Mouse (Mus musculus) MEL (cell line): Measurements from ENCODE around the gene Tcf7l2. TPM values are rescaled to one million over a fixed set of nuclear protein-coding genes. Genes with fewer than 3 reads are reported as not detected.

ENCODE experiments used
- DNase-seq: peaks from one replicate; pipeline ENCODE4 v3.0.0; 2011; ENCODE audit warnings: low read depth, low spot score
- H3K27ac ChIP-seq: 2 replicates; pipeline ENCODE4 v1.5.1; 2012; ENCODE audit warnings: low read depth, mild to moderate bottlenecking, control low read depth, low read length, moderate library complexity; ENCODE audit not compliant: control insufficient read depth
- H3K27me3 ChIP-seq, 2 experiments: fragments of 150-350 bp in 1 of 2; sonication (generic) in 1 of 2; 2 replicates each; pipeline ENCODE4 v1.6.1; 2012; ENCODE audit warnings: low read length in 2 of 2, mild to moderate bottlenecking in 2 of 2, improper control_type of control experiment in 1 of 2, moderate library complexity in 1 of 2; ENCODE audit not compliant: insufficient read depth in 2 of 2, control insufficient read depth in 1 of 2
- H3K36me3 ChIP-seq, 2 experiments: 2 replicates each; pipeline ENCODE4 v1.6.1; 2012 to 2014; ENCODE audit warnings: low read length in 2 of 2, improper control_type of control experiment in 1 of 2, inconsistent platforms in 1 of 2, mild to moderate bottlenecking in 1 of 2; ENCODE audit not compliant: insufficient read depth in 2 of 2, control insufficient read depth in 1 of 2
- H3K4me1 ChIP-seq, 2 experiments: fragments of 150-350 bp in 1 of 2; sonication (generic) in 1 of 2; 2 replicates each; pipeline ENCODE4 v1.6.1; 2012; ENCODE audit warnings: low read length in 2 of 2, improper control_type of control experiment in 1 of 2, mild to moderate bottlenecking in 1 of 2; ENCODE audit not compliant: insufficient read depth in 2 of 2, control insufficient read depth in 1 of 2
- H3K4me3 ChIP-seq, 2 experiments: fragments of 150-350 bp in 1 of 2; sonication (generic) in 1 of 2; 2 replicates each; pipeline ENCODE4 v1.5.1; 2012; ENCODE audit warnings: low read depth in 2 of 2, low read length in 2 of 2, mild to moderate bottlenecking in 2 of 2, moderate library complexity in 2 of 2, control low read depth in 1 of 2, improper control_type of control experiment in 1 of 2; ENCODE audit not compliant: control insufficient read depth in 1 of 2, insufficient read depth in 1 of 2
- H3K79me2 ChIP-seq: 2 replicates; pipeline ENCODE4 v1.6.1; 2012; ENCODE audit warnings: mild to moderate bottlenecking, low read length, moderate library complexity; ENCODE audit not compliant: control insufficient read depth, poor library complexity, insufficient read depth
- H3K9ac ChIP-seq: 2 replicates; pipeline ENCODE4 v1.6.1; 2012; ENCODE audit warnings: low read depth, mild to moderate bottlenecking, control low read depth, low read length, moderate library complexity; ENCODE audit not compliant: control insufficient read depth, poor library complexity, severe bottlenecking
- H3K9me3 ChIP-seq: fragments of 150-350 bp; sonication (generic); replicated peaks from 2 replicates; pipeline ENCODE4 v1.6.1; 2012; ENCODE audit warnings: mild to moderate bottlenecking, low read length, improper control_type of control experiment, moderate library complexity; ENCODE audit not compliant: insufficient read depth
- BHLHE40 ChIP-seq: IDR thresholded peaks from 2 replicates; pipeline ENCODE4 v1.6.1; 2012; ENCODE audit warnings: low read depth, mild to moderate bottlenecking, inconsistent platforms, low read length, improper control_type of control experiment, borderline replicate concordance
- CHD1 ChIP-seq: IDR thresholded peaks from 2 replicates; pipeline ENCODE4 v1.6.1; 2012; ENCODE audit warnings: low read depth, mild to moderate bottlenecking, inconsistent platforms, low read length, improper control_type of control experiment
- CHD2 ChIP-seq: IDR thresholded peaks from 2 replicates; pipeline ENCODE4 v1.6.1; 2011; ENCODE audit warnings: low read length, improper control_type of control experiment
- E2F4 ChIP-seq: IDR thresholded peaks from 2 replicates; pipeline ENCODE4 v1.6.1; 2011; ENCODE audit warnings: low read depth, low read length, improper control_type of control experiment, borderline replicate concordance
- ELF1 ChIP-seq: IDR thresholded peaks from 2 replicates; pipeline ENCODE4 v1.6.1; 2014; ENCODE audit warnings: low read depth, mild to moderate bottlenecking, inconsistent platforms, low read length, improper control_type of control experiment, moderate library complexity
- EP300 ChIP-seq, 2 experiments: IDR thresholded peaks; 2 replicates each; pipeline ENCODE4 v1.6.1; 2011; ENCODE audit warnings: improper control_type of control experiment in 2 of 2, low read length in 2 of 2, low read depth in 1 of 2, mild to moderate bottlenecking in 1 of 2
- ETS1 ChIP-seq: IDR thresholded peaks from 2 replicates; pipeline ENCODE4 v1.6.1; 2012; ENCODE audit warnings: low read depth, mild to moderate bottlenecking, inconsistent platforms, low read length, improper control_type of control experiment, moderate library complexity
- GABPA ChIP-seq: IDR thresholded peaks from 2 replicates; pipeline ENCODE4 v1.6.1; 2012; ENCODE audit warnings: low read depth, mild to moderate bottlenecking, inconsistent platforms, low read length, improper control_type of control experiment, moderate library complexity
- GATA1 ChIP-seq: IDR thresholded peaks from 2 replicates; pipeline ENCODE4 v1.6.1; 2011; ENCODE audit warnings: low read depth, low read length, improper control_type of control experiment
- HCFC1 ChIP-seq: IDR thresholded peaks from 2 replicates; pipeline ENCODE4 v1.6.1; 2012; ENCODE audit warnings: low read depth, mild to moderate bottlenecking, inconsistent platforms, low read length, improper control_type of control experiment, moderate library complexity
- JUND ChIP-seq: IDR thresholded peaks from 2 replicates; pipeline ENCODE4 v1.6.1; 2011; ENCODE audit warnings: low read depth, mild to moderate bottlenecking, improper control_type of control experiment, low read length
- KAT2A ChIP-seq: conservative IDR thresholded peaks from 2 replicates; pipeline ENCODE4 v1.6.1; 2012; ENCODE audit warnings: low read depth, low read length, improper control_type of control experiment, inconsistent platforms
- MAFK ChIP-seq: IDR thresholded peaks from 2 replicates; pipeline ENCODE4 v1.6.1; 2011; ENCODE audit warnings: low read depth, mild to moderate bottlenecking, low read length, improper control_type of control experiment, borderline replicate concordance
- MAX ChIP-seq: IDR thresholded peaks from 2 replicates; pipeline ENCODE4 v1.6.1; 2011; ENCODE audit warnings: low read length, improper control_type of control experiment
- MEF2A ChIP-seq: IDR thresholded peaks from 2 replicates; pipeline ENCODE4 v1.6.1; 2014; ENCODE audit warnings: low read depth, mild to moderate bottlenecking, inconsistent platforms, low read length, improper control_type of control experiment; ENCODE audit not compliant: poor library complexity, insufficient replicate concordance, severe bottlenecking; ENCODE audit errors: extremely low read depth
- MYC ChIP-seq: IDR thresholded peaks from 2 replicates; pipeline ENCODE4 v1.6.1; 2011; ENCODE audit warnings: low read depth, mild to moderate bottlenecking, low read length, improper control_type of control experiment, moderate library complexity
- NELFE ChIP-seq: IDR thresholded peaks from 2 replicates; pipeline ENCODE4 v1.6.1; 2011; ENCODE audit warnings: low read depth, low read length, improper control_type of control experiment
- NRF1 ChIP-seq: IDR thresholded peaks from 2 replicates; pipeline ENCODE4 v1.6.1; 2014; ENCODE audit warnings: low read depth, mild to moderate bottlenecking, inconsistent platforms, low read length, improper control_type of control experiment, moderate library complexity; ENCODE audit not compliant: poor library complexity, insufficient read depth, severe bottlenecking
- POLR2A ChIP-seq, 2 experiments: IDR thresholded peaks; 2 replicates each; pipeline ENCODE4 v1.6.1; 2011 to 2012; ENCODE audit warnings: low read length in 2 of 2, mild to moderate bottlenecking in 2 of 2, control low read depth in 1 of 2, improper control_type of control experiment in 1 of 2, low read depth in 1 of 2, moderate library complexity in 1 of 2; ENCODE audit not compliant: control insufficient read depth in 1 of 2, insufficient read depth in 1 of 2, poor library complexity in 1 of 2
- POLR2AphosphoS2 ChIP-seq: IDR thresholded peaks from 2 replicates; pipeline ENCODE4 v1.6.1; 2011; ENCODE audit warnings: low read length, improper control_type of control experiment
- POLR2AphosphoS5 ChIP-seq: IDR thresholded peaks from 2 replicates; pipeline ENCODE4 v1.6.1; 2012; ENCODE audit warnings: low read depth, borderline replicate concordance, mild to moderate bottlenecking, inconsistent platforms, low read length, moderate library complexity, mixed read lengths
- RAD21 ChIP-seq: IDR thresholded peaks from 2 replicates; pipeline ENCODE4 v1.6.1; 2011; ENCODE audit warnings: mild to moderate bottlenecking, low read depth, low read length, improper control_type of control experiment
- RCOR1 ChIP-seq: IDR thresholded peaks from 2 replicates; pipeline ENCODE4 v1.6.1; 2012; ENCODE audit warnings: low read depth, mild to moderate bottlenecking, inconsistent platforms, low read length, improper control_type of control experiment
- SIN3A ChIP-seq: IDR thresholded peaks from 2 replicates; pipeline ENCODE4 v1.6.1; 2012; ENCODE audit warnings: low read length, improper control_type of control experiment, inconsistent platforms
- SMC3 ChIP-seq: IDR thresholded peaks from 2 replicates; pipeline ENCODE4 v1.6.1; 2011; ENCODE audit warnings: low read depth, low read length, improper control_type of control experiment
- TAL1 ChIP-seq: IDR thresholded peaks from 2 replicates; pipeline ENCODE4 v1.6.1; 2012; ENCODE audit warnings: mild to moderate bottlenecking, inconsistent platforms, low read length, moderate library complexity, mixed read lengths
- TCF12 ChIP-seq: IDR thresholded peaks from 2 replicates; pipeline ENCODE4 v1.6.1; 2014; ENCODE audit warnings: low read depth, mild to moderate bottlenecking, inconsistent platforms, low read length, improper control_type of control experiment, moderate library complexity
- UBTF ChIP-seq: IDR thresholded peaks from 2 replicates; pipeline ENCODE4 v1.6.1; 2012; ENCODE audit warnings: low read depth, mild to moderate bottlenecking, inconsistent platforms, low read length, improper control_type of control experiment, moderate library complexity, borderline replicate concordance; ENCODE audit not compliant: insufficient read depth
- USF2 ChIP-seq, 2 experiments: IDR thresholded peaks; 2 replicates each; pipeline ENCODE4 v1.6.1; 2011 to 2012; ENCODE audit warnings: improper control_type of control experiment in 2 of 2, low read length in 2 of 2, borderline replicate concordance in 1 of 2, inconsistent platforms in 1 of 2, low read depth in 1 of 2, mild to moderate bottlenecking in 1 of 2; ENCODE audit not compliant: insufficient read depth in 1 of 2
- ZC3H11A ChIP-seq: IDR thresholded peaks from 2 replicates; pipeline ENCODE4 v1.6.1; 2012; ENCODE audit warnings: low read depth, mild to moderate bottlenecking, inconsistent platforms, low read length, improper control_type of control experiment
- ZMIZ1 ChIP-seq: IDR thresholded peaks from 2 replicates; pipeline ENCODE4 v1.6.1; 2012; ENCODE audit warnings: low read depth, mild to moderate bottlenecking, inconsistent platforms, low read length, improper control_type of control experiment, moderate library complexity
- ZNF384 ChIP-seq: IDR thresholded peaks from 2 replicates; pipeline ENCODE4 v1.6.1; 2012; ENCODE audit warnings: low read depth, mild to moderate bottlenecking, inconsistent platforms, low read length, improper control_type of control experiment
- polyA plus RNA-seq, 2 experiments: library from polyadenylated mRNA; stranded (reverse) in 1 of 2; unstranded in 1 of 2; fragments of >175 nt in 1 of 2; fragments of >200 nt in 1 of 2; gene quantifications; 2 replicates each; pipeline versions ENCODE4 v1.2.1 to v1.2.4; 2012; ENCODE audit warnings: low replicate concordance in 2 of 2, low read depth in 1 of 2; ENCODE audit not compliant: insufficient read length in 2 of 2, insufficient read depth in 1 of 2, missing spikeins in 1 of 2
- total RNA-seq: library from RNA; depleted of rRNA; stranded (reverse); fragments of 300-350 nt; gene quantifications from 2 replicates; pipeline ENCODE4 v1.2.3, GENCODE M21; 2012

Gene Tcf7l2
- total and polyA plus RNA-seq, 3 experiments, result 0.65 to 12.8 TPM; not detected in 1

DNA sequence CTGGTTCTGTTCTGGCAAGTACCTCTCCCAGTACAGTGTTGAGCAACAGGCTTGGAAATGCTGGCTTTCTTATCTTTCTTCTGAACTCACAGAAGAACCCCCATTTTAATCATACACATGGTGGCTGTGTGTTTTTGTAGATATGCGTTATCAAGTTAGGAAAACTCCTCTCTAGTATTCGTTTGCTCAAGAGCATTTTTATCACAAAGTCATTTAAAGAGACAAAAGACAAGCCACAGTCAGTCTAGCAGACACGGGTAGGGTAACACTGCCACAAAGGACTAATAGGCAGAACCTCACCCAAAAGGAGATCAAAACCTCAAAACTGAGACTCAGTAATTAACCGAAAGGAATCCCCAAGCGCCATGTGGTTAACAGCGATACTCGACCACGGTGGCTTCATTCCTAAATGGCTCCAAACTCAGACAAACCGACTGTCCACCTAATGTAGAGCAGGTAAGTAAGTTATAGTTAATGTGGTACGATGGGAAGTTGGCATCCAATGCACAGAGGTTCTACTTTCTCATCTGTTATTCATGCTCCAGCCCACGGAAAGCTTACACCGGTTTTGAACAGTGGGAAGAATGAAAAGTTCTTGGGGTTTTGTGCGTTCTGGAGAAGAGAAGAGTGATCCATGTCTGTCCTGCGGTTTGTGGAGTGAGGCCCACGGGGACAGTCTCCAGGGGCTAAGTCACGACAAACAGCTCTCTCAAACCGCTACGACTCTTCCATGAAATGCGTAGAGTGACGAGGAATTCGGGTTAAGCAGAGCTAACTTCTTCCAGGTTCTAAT, 196.8 kb downstream of the Tcf7l2 start (continued):
- TF ChIP-seq USF2 (IDR thresholded peaks at IDR 0.05; ENCODE audit: borderline replicate concordance in 1 of 2, insufficient read depth in 1 of 2, low read depth in 1 of 2, low read length in 2 of 2), result no peak
- TF ChIP-seq NRF1, result 0 out of 2 replicates have a peak, but pooled peaks have one; percentile 20
- peak; percentile 88 for TF ChIP-seq ZNF384

GRCm38 (mm10) chr19:55939090-55939489, 197.5 kb downstream of the Tcf7l2 start:
- peaks cover 14 to 20% of the 10 kb centered on the region in 2 experiments for H3K4me1 ChIP-seq
- H3K4me3 ChIP-seq, result peak overlapping the region; percentile 39 to 54
- H3K79me2 ChIP-seq, result no peaks in the 10 kb centered on the region
- H3K9ac ChIP-seq, result peak overlapping the region; percentile 53
- peak; percentile 86 for DNase-seq
- peak overlapping the region; percentile 92 for H3K27ac ChIP-seq
- H3K36me3 ChIP-seq, result peaks cover 0 to 19% of the 10 kb centered on the region in 2 experiments; a peak in 2 of 4 replicates
- no peaks in the 10 kb centered on the region for H3K9me3 ChIP-seq
- no peaks in the 10 kb centered on the region for H3K27me3 ChIP-seq
- peak in 1 of 2 experiments; percentile 65; a peak in 1 of 4 replicates for TF ChIP-seq EP300 (IDR thresholded peaks at IDR 0.05; ENCODE audit: low read depth in 1 of 2, low read length in 2 of 2)
- TF ChIP-seq ZNF384, result no peak
- no peak for TF ChIP-seq MEF2A
- peak; percentile 82 for TF ChIP-seq ETS1
- TF ChIP-seq CHD2, result no peak; the same call in 1 of the 2 replicates
- TF ChIP-seq KAT2A, result no peak
- no peak for TF ChIP-seq POLR2AphosphoS2
- TF ChIP-seq E2F4, result no peak
- TF ChIP-seq SMC3, result no peak
- TF ChIP-seq MYC, result no peak
- no peak for TF ChIP-seq POLR2A (IDR thresholded peaks at IDR 0.05; ENCODE audit: control insufficient read depth in 1 of 2, insufficient read depth in 1 of 2, low read depth in 1 of 2, low read length in 2 of 2, poor library complexity in 1 of 2)
- TF ChIP-seq MAFK, result no peak
- TF ChIP-seq USF2 (IDR thresholded peaks at IDR 0.05; ENCODE audit: borderline replicate concordance in 1 of 2, insufficient read depth in 1 of 2, low read depth in 1 of 2, low read length in 2 of 2), result no peak
- no peak; the same call in 1 of the 2 replicates for TF ChIP-seq ELF1
- TF ChIP-seq HCFC1, result peak; percentile 61
- TF ChIP-seq RCOR1, result peak; percentile 6; the same call in 1 of the 2 replicates
- TF ChIP-seq GATA1, result peak; percentile 70
- TF ChIP-seq JUND, result no peak
- TF ChIP-seq ZC3H11A, result no peak
- no peak for TF ChIP-seq TAL1
- no peak for TF ChIP-seq MAX
- no peak for TF ChIP-seq POLR2AphosphoS5
- TF ChIP-seq TCF12, result no peak; the same call in 1 of the 2 replicates
- TF ChIP-seq UBTF, result no peak
- no peak for TF ChIP-seq BHLHE40
- no peak for TF ChIP-seq ZMIZ1
- no peak for TF ChIP-seq NELFE
- no peak for TF ChIP-seq GABPA
- no peak for TF ChIP-seq CHD1
- TF ChIP-seq SIN3A, result 0 out of 2 replicates have a peak, but pooled peaks have one; percentile 43
- no peak for TF ChIP-seq RAD21
